Mouse (Mus musculus) embryonic stem cell, embryonic (primary cell): ENCODE data around the gene Setd1a.

Experiments used
- CTCF ChIA-PET, 4 experiments: fragments of 300-600 bp in 2 of 4; fragments of 350-600 bp in 2 of 4; sonication (Branson Sonifier 250); formaldehyde crosslinking; loops; one replicate each; lab custom pipeline; 2022; ENCODE audit warnings: inconsistent platforms in 2 of 4; lab: Charles Lee
- POLR2A ChIA-PET, 4 experiments: fragments of 300-600 bp in 2 of 4; fragments of 350-600 bp in 2 of 4; sonication (Branson Sonifier 250); formaldehyde crosslinking; loops; one replicate each; lab custom pipeline; 2022; ENCODE audit warnings: antibody characterized with exemption in 4 of 4, inconsistent platforms in 1 of 4; lab: Charles Lee

Gene Setd1a

GRCm38 (mm10) chr7:127772080-127772479 lies 4.4 kb upstream of the Setd1a start:
- CTCF ChIA-PET: interaction anchor here in 2 of 4 experiments (0.6 to 3.5 kb wide), 2 partner anchors 110 to 164 kb away, joined by 5 to 17 read pairs; no protein-coding TSS in a partner anchor

GRCm38 (mm10) chr7:127772557-127772956 lies 3.9 kb upstream of the Setd1a start:
- ChIA-PET POLR2A (interaction anchor here (0.5 to 7.1 kb wide), 23 partner anchors 14 to 248 kb away, joined by 3 to 56 read pairs (median 4); partner anchors contain the start of genes Ctf1 (in 1 of the 4), Gm49388 (in 1 of the 4) and Hsd3b7 (in 1 of the 4)), CTCF (interaction anchor here in 3 of 4 experiments (0.6 to 3.5 kb wide), 7 partner anchors 97 to 163 kb away, joined by 4 to 17 read pairs (median 6); no protein-coding TSS in a partner anchor)

More at GRCm38 (mm10) chr7:127772080-127772479, 4.4 kb upstream of the Setd1a start:
- POLR2A ChIA-PET: interaction anchor here in 3 of 4 experiments (0.5 to 7.1 kb wide), 13 partner anchors 22 to 247 kb away, joined by 3 to 56 read pairs (median 4); partner anchors contain the start of genes Ctf1 (in 1 of the 3) and Hsd3b7 (in 1 of the 3)

DNA sequence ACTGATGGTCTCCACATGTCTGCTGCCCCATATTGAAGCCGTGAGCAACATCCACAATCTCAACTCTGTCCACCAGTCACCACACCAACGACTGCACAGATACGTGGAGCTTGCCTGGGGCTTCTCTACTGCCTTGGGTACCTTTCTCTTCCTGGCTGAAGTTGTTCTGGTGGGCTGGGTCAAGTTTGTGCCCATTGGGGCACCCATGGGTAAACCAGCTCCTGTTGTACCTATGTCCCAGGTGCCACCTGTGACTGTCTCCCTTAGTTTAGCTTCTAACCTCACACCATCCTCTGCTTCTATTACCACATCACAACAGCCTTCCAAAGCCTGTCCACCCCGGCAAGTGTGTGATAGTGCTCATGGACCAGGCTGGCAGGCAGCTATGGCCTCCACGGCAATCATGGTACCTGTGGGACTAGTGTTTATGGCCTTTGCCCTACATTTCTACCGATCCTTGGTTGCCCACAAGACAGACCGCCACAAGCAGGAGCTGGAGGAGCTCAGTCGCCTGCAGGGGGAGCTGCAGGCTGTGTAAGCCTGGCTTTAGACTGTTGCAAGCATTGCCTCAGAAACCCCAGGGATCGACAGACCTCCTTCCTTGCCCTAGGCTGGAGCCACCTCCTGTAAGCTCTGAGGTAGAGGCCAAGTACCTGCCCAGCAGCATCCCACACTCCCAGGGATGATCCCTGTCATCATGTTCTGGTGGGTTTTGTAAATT lies 2.6 kb upstream of the Setd1a start:
- ChIA-PET CTCF (interaction anchor here (0.5 to 3.5 kb wide), 52 partner anchors 11 to 662 kb away, joined by 3 to 17 read pairs (median 4); partner anchors contain the start of genes Hsd3b7 (in 2 of the 4), Bcl7c (in 1 of the 4), Ctf1 (in 1 of the 4) and Fus (in 1 of the 4)), POLR2A (interaction anchor here (0.5 to 7.6 kb wide), 50 partner anchors 9 to 220 kb away, joined by 3 to 56 read pairs (median 4); partner anchors contain the start of genes Ctf1 (in 2 of the 4), Fbxl19 (in 2 of the 4), Hsd3b7 (in 2 of the 4) and Gm49388 (in 1 of the 4))

GRCm38 (mm10) chr7:127775837-127776236 lies 633 bp upstream of the Setd1a start:
- ChIA-PET CTCF (interaction anchor here in 2 of 4 experiments (0.6 to 1.1 kb wide), 5 partner anchors 22 to 111 kb away, joined by 3 to 8 read pairs (median 4); partner anchors contain the start of gene Hsd3b7 (in 1 of the 2)), POLR2A (interaction anchor here (0.5 to 7.6 kb wide), 50 partner anchors 8 to 958 kb away, joined by 3 to 56 read pairs (median 4); partner anchors contain the start of genes Hsd3b7 (in 3 of the 4), Fus (in 2 of the 4), Ctf1 (in 1 of the 4) and Fbxl19 (in 1 of the 4))

GRCm38 (mm10) chr7:127776878-127777473 lies 506 bp downstream of the Setd1a start:
- CTCF ChIA-PET: interaction anchor here in 2 of 4 experiments (0.6 to 1.6 kb wide), 9 partner anchors 8 to 120 kb away, joined by 3 to 4 read pairs (median 4); partner anchors contain the start of genes Hsd3b7 (in 1 of the 2) and Zfp646 (in 1 of the 2)
- POLR2A ChIA-PET: interaction anchor here (0.5 to 7.6 kb wide), 88 partner anchors 8 to 750 kb away, joined by 3 to 56 read pairs (median 4); partner anchors contain the start of genes Hsd3b7 (in 4 of the 4), Fus (in 3 of the 4), Kat8 (in 3 of the 4) and Ctf1 (in 2 of the 4)

GRCm38 (mm10) chr7:127777474-127778266 lies 1.2 kb downstream of the Setd1a start:
- POLR2A ChIA-PET: interaction anchor here (0.5 to 7.6 kb wide), 80 partner anchors 9 to 1418 kb away, joined by 3 to 56 read pairs (median 4); partner anchors contain the start of genes Fus (in 3 of the 4), Hsd3b7 (in 3 of the 4), Kat8 (in 3 of the 4) and Ctf1 (in 2 of the 4)

GRCm38 (mm10) chr7:127778350-127778749 lies 1.9 kb downstream of the Setd1a start:
- POLR2A ChIA-PET: interaction anchor here (0.5 to 7.6 kb wide), 39 partner anchors 8 to 460 kb away, joined by 3 to 56 read pairs (median 8); partner anchors contain the start of genes Fus (in 3 of the 4), Hsd3b7 (in 2 of the 4), 9130023H24Rik (in 1 of the 4) and Bcl7c (in 1 of the 4)
- CTCF ChIA-PET: interaction anchor here in 2 of 4 experiments (0.7 to 1.6 kb wide), 4 partner anchors 23 to 121 kb away, joined by 3 to 4 read pairs (median 4); partner anchors contain the start of gene Hsd3b7 (in 1 of the 2)

More at GRCm38 (mm10) chr7:127777474-127778266, 1.2 kb downstream of the Setd1a start:
- CTCF ChIA-PET: interaction anchor here in 3 of 4 experiments (0.6 to 1.6 kb wide), 13 partner anchors 23 to 121 kb away, joined by 3 to 4 read pairs (median 3); partner anchors contain the start of genes Hsd3b7 (in 1 of the 3), Stx1b (in 1 of the 3), Stx4a (in 1 of the 3) and Zfp646 (in 1 of the 3)

DNA sequence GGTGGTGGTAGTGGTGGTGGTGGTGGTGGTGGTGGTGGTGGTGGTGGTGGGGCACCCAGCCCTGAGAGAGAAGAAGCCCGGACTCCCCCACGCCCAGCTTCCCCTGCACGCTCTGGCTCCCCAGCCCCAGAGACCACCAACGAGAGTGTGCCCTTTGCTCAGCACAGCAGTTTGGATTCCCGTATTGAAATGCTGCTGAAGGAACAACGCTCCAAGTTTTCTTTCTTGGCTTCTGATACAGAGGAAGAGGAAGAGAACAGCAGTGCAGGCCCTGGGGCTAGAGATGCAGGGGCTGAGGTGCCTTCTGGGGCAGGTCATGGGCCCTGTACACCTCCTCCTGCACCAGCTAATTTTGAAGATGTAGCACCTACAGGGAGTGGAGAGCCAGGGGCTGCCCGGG lies 8.8 kb downstream of the Setd1a start, which contains the start of gene Gm49388:
Gene Gm49388 (plus strand): TSS at position 301 of the 400 bp plus-strand sequence.
- POLR2A ChIA-PET: interaction anchor here in 3 of 4 experiments (0.8 to 4.3 kb wide), 13 partner anchors 8 to 94 kb away, joined by 3 to 16 read pairs (median 5); partner anchors contain the start of genes Hsd3b7 (in 1 of the 3), Orai3 (in 1 of the 3) and Setd1a (in 1 of the 3)
- CTCF ChIA-PET: interaction anchor here in 2 of 4 experiments (1.1 to 2.1 kb wide), 3 partner anchors 11 to 15 kb away, joined by 3 to 8 read pairs (median 5); partner anchors contain the start of gene Hsd3b7 (in 1 of the 2)

GRCm38 (mm10) chr7:127797076-127797845 lies 20.8 kb downstream of the Setd1a start:
- POLR2A ChIA-PET: interaction anchor here in 2 of 4 experiments (0.7 to 3.4 kb wide), 16 partner anchors 10 to 118 kb away, joined by 3 to 16 read pairs (median 4); partner anchors contain the start of genes Gm49388 (in 1 of the 2), Orai3 (in 1 of the 2), Stx1b (in 1 of the 2) and Stx4a (in 1 of the 2)
- CTCF ChIA-PET: interaction anchor here in 2 of 4 experiments (0.7 to 1.5 kb wide), 3 partner anchors 19 to 60 kb away, joined by 3 to 6 read pairs (median 4); no protein-coding TSS in a partner anchor

- CTCF ChIA-PET: interaction anchor here in 2 of 4 experiments (1.0 to 2.0 kb wide), 4 partner anchors 18 to 69 kb away, joined by 3 to 7 read pairs (median 5); no protein-coding TSS in a partner anchor
Measured at GRCm38 (mm10) chr7:127798591-127798990, 22.1 kb downstream of the Setd1a start.

DNA sequence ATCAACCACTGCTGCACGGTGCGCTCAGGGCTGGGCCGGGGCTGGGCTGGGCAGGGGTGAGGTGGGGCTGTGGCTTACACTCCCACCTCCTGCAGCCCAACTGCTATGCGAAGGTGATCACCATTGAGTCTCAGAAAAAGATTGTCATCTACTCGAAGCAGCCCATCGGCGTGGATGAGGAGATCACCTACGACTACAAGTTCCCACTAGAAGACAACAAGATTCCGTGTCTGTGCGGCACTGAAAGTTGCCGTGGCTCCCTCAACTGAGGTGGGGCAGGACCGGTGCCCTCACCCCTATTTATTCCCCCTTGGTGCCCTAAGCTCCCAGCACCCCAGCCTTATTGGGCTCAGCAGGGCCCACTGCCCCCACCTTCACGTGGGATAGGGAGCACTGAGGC lies 22.7 kb downstream of the Setd1a start:
- ChIA-PET POLR2A (interaction anchor here in 3 of 4 experiments (0.6 to 3.1 kb wide), 9 partner anchors 12 to 137 kb away, joined by 3 to 32 read pairs (median 4); partner anchors contain the start of genes Gm21974 (in 1 of the 3), Setd1a (in 1 of the 3) and Vkorc1 (in 1 of the 3)), CTCF (interaction anchor here in 2 of 4 experiments (0.6 to 2.0 kb wide), 2 partner anchors 25 to 60 kb away, joined by 3 to 7 read pairs; no protein-coding TSS in a partner anchor)

More at GRCm38 (mm10) chr7:127798591-127798990, 22.1 kb downstream of the Setd1a start:
- POLR2A ChIA-PET: interaction anchor here in 3 of 4 experiments (0.6 to 3.4 kb wide), 12 partner anchors 11 to 916 kb away, joined by 3 to 16 read pairs (median 5); partner anchors contain the start of genes Gm49388 (in 1 of the 3), Orai3 (in 1 of the 3), Setd1a (in 1 of the 3) and Zfp629 (in 1 of the 3)

DNA sequence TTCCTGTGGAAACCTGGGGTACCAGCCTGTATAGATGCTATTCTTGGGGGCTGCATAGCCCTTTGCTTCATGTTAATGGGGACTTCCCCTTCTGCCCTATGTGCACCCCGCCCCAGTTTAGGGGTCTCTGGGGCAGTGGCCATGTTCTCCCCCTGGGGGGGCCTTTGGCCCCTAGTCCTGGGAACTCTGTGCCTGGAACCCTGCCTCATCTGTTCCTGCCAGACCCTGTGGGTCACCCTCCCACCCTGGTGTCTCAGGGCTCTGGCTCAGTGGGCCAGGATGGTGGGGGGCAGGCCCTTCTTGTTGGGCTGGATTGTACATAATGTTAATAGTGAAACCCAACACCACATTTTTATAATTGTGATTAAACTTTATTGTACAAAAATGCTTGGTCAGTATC lies 23.3 kb downstream of the Setd1a start:
- ChIA-PET POLR2A (interaction anchor here in 3 of 4 experiments (0.6 to 3.4 kb wide), 8 partner anchors 12 to 167 kb away, joined by 3 to 32 read pairs (median 8); partner anchors contain the start of genes Fus (in 1 of the 3), Gm21974 (in 1 of the 3), Setd1a (in 1 of the 3) and Vkorc1 (in 1 of the 3)), CTCF (interaction anchor here in 1 of 4 experiments (2.0 to 3.2 kb wide), 2 partner anchors 26 to 124 kb away, joined by 7 to 16 read pairs; no protein-coding TSS in a partner anchor)

DNA sequence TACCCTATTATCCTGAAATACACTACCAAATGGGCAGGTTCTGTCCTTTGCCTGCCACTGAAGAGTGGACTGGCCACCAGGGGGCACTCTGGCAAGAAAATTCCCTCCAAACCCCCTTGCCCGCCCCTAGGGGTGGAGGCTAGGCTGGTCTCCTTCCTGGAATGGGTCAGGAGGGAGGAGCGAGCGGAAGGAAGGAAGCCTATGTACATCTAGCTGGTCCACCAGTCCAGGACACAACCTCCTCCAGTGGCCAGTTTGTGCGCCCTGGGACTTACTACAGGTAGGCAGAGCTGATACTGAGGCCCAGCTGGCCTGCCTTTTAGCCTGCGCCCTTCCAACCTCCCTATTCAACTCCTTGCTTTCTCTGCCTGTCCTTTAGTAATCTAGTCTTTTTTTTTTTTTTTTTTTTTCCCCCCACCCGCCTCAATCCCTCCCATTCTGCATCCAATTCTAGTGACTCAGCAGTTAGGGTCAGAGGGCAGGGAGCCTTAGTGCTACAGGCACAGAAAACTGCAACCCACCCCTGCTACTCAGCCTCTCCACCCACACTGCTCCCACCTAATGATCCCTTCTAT lies 24.1 kb downstream of the Setd1a start, which contains the start of gene Hsd3b7:
Gene Hsd3b7 (plus strand): TSS at position 170 of the 575 bp plus-strand sequence.
- CTCF ChIA-PET: interaction anchor here (0.6 to 3.2 kb wide), 55 partner anchors 8 to 458 kb away, joined by 3 to 18 read pairs (median 4); partner anchors contain the start of genes Bcl7c (in 1 of the 4), Ctf1 (in 1 of the 4), Setd1a (in 1 of the 4) and Stx1b (in 1 of the 4)
- POLR2A ChIA-PET: interaction anchor here (0.5 to 3.6 kb wide), 72 partner anchors 9 to 410 kb away, joined by 3 to 32 read pairs (median 4); partner anchors contain the start of genes Setd1a (in 4 of the 4), Ctf1 (in 2 of the 4), Fus (in 2 of the 4) and Prss53 (in 2 of the 4)
